Mouse (Mus musculus) kidney, postnatal 25 days (tissue): ENCODE results near the gene A530016L24Rik.
A peak's percentile ranks its signal among the peaks of the same experiment; 100 is the strongest.

Experiments used
- DNase-seq, 2 experiments: peaks; one replicate each; pipeline ENCODE4 v3.0.0; 2021; ENCODE audit warnings: mixed read lengths in 2 of 2

The A530016L24Rik gene

GRCm38 (mm10) chr12:112489134-112489533 lies at the start of gene A530016L24Rik:
Gene A530016L24Rik (plus strand): TSS chr12:112489448.
- DNase-seq, result no peak

- DNase-seq, result no peak
Measured at GRCm38 (mm10) chr12:112439993-112440392, 49.3 kb upstream of the A530016L24Rik start.

GRCm38 (mm10) chr12:112449144-112449827 lies 40.0 kb upstream of the A530016L24Rik start:
- no peak for DNase-seq

GRCm38 (mm10) chr12:112449828-112450180 lies 39.4 kb upstream of the A530016L24Rik start:
- peak in 1 of 2 experiments; percentile 10 for DNase-seq

GRCm38 (mm10) chr12:112450883-112451282 lies 38.4 kb upstream of the A530016L24Rik start:
- DNase-seq, result peak; percentile 46 to 66

DNA sequence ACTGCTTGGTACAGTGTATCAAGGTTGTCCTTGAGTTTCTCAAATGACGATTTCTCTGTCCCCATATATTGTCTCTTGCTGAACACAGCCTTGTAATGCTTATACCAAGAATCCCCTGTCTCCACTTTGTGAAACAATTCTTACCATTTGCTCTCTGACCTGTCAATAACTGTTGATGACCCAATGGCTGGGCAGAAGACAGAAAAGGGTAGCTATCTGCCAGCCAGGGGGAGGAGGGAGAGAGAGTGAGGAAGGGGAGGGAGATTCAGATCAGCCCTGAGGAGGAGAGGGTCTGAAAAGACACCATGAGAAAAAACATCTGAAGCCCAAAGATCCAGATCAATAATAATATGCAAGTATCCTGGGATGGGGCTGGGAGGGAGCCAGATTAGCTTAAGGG lies 37.9 kb upstream of the A530016L24Rik start:
- no peak for DNase-seq

DNA sequence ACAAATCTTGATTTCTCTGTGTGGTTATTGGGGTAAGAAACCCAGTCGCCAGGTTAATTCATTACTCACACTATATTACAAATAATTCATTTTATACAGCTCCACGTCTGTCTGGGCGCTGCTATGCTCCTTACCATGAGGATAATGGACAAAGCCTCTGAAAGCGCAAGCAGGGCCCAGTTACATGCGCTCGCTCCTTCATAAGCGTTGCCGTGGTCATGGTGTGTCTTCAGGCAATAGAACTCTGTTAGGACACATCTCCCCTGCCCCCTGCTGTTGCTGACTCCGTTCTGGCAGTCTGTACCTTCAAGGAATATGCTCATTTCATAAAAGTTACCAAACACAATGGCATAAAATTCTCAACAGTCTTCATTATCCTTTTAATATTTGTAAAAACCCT lies 37.4 kb upstream of the A530016L24Rik start:
- DNase-seq, result no peak

DNA sequence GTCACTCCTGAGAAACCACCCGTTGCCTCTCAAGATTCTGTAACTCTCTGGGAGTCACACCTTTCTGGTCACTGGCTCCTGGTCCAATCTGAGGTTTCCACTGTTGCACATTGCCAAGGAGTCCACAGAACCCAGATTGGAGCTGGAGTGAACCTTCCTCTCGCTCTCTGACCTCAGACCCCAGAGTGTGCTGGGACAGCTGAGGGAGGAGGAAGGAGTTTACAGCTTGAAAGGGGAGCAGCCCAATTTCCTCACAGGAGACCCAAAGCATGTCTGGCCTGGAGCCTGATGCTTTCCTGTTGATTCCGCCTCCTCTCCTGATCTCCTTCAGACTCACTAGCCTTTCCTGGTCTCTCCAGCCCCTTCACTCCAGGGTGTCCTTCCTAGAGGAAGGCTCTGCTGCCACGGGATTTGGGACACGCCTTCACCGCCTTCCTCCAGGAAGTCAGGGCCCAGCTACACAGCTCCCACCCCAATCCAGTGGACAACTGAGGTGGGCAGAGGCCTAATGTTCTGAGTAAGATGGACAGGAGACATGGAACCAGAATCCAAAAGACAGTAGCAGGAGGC lies 33.0 kb upstream of the A530016L24Rik start:
- peak; percentile 25 to 64 for DNase-seq

DNA sequence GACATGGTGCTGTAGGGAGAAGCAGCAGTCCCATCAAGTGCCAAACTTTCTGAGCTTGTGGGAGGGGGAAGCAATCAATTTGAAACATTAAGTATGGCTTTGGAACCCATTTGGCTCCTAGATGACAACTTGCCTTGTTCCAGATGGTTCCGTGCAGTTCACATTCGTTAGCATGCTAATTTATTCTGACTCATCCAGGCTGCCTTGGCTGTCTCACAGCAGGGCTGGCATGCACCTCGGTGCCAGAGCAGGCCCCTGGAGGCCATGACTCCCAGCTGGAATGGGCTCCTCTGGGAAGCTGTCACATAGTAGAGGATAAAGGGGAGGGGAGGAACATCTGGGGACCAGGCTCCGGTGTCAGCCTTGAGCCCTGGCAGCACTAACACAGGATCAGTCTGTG lies 31.4 kb upstream of the A530016L24Rik start:
- peak in 1 of 2 experiments; percentile 14 for DNase-seq

DNA sequence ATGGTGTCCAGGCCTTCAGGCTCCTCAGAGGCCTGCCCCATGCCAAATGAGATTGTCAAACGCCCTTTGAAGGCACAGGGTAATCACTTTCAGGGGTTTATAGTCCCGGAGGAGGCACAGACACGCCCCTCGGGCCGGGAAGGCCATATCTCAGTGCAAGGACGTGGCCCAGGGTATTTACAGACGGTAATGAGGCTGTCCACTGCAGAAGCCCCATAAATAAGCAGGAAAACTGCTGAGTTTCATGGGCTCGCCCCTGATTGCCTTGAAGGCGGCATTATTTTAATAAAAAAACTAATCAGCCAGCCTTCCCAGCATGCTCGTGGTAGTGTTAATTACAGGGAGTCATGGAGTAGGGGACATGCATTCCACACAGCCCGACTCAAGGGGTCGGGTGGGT lies 26.8 kb upstream of the A530016L24Rik start:
- DNase-seq, result no peak

- no peak for DNase-seq
Measured at GRCm38 (mm10) chr12:112463209-112463608, 26.0 kb upstream of the A530016L24Rik start.

- DNase-seq, result no peak
Measured at GRCm38 (mm10) chr12:112463750-112464444, 25.4 kb upstream of the A530016L24Rik start.

DNA sequence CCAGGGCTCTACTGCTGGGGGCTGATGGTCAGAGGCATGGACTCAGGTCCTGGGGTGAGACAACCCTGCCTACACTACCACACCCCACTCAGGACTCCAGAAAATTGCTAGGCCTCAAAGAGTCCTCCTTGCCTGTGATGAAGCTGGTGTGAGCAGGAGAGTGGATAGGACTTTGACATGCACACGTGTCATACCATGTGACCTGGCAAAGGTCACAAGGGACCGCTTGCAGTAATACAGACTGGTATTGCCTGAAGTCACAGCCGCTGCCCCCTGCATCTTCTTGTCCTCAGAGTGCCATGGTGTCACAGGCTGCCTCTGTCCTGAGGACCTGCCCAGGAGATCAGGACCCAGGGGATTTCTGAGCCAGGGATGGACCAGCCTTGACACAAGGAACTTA lies 24.7 kb upstream of the A530016L24Rik start:
- DNase-seq, result peak in 1 of 2 experiments; percentile 57

- DNase-seq, result no peak
Measured at GRCm38 (mm10) chr12:112465928-112466327, 23.3 kb upstream of the A530016L24Rik start.

GRCm38 (mm10) chr12:112467387-112467786 lies 21.9 kb upstream of the A530016L24Rik start:
- DNase-seq, result no peak

DNA sequence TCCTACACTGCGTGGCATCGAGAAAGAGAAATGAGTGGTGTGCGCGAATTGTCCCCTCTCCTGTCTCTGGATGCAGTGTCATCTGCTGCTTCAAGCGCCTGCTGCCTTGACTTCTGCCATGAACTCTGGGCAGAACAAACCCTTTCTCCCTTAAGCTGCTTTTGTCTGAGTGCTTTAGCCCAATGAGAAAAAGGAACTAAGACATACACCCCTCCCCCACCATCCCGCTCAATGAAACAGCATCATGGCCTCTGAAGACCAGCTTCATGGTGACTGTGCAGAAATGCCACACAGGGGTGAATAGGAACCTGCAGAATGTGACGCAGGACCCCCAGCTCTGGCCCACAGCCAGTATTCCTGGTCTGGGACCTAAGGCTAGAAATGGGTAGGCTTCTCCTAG lies 19.9 kb upstream of the A530016L24Rik start:
- no peak for DNase-seq

DNA sequence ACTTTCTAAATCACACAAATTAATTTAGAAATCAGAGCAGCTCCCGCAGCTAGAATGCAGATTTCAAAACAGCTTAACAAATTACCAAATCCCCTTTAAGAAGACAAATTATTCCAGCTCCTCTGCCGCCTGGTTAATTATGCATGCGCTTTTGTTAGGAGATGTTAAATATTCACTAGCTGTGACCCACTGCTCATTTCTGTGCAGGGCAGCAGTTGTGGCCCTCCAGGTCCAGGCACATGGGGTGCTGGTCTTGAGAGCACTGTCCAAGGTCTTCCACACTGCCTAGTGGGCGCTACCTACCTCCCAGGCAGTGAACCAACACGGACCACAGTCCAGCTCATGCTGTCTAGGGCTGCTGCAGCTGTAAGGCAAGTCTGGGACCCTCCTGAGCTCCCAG lies 19.0 kb upstream of the A530016L24Rik start:
- DNase-seq, result peak; percentile 35 to 79

GRCm38 (mm10) chr12:112473777-112474176 lies 15.5 kb upstream of the A530016L24Rik start:
- DNase-seq, result peak; percentile 87 to 94

GRCm38 (mm10) chr12:112489535-112489934 lies 287 bp downstream of the A530016L24Rik start:
- DNase-seq, result no peak

- peak; percentile 78 to 89 for DNase-seq
Measured at GRCm38 (mm10) chr12:112490444-112490939, 1.2 kb downstream of the A530016L24Rik start.

GRCm38 (mm10) chr12:112496136-112496535 lies 6.9 kb downstream of the A530016L24Rik start:
- no peak for DNase-seq

DNA sequence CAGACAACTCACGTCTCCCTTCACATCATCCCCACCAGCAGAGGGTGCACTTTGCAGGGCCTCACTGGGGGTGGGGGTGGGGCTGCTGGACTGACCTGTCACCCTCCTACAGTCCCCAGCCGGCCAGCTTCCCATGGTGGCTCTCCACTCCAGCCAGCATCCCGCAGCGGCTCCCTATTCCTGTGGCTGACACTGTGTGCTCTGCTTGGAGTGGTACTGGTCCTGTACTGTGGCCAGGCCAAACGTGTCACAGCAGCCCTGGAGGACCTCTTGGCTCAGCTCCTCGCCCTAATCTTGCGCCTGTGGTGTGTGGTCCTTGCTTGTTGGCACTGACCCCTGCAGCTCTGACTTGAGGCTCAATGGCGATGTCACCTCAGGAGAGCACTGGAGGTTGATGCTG lies 8.5 kb downstream of the A530016L24Rik start:
- no peak for DNase-seq

- DNase-seq, result peak; percentile 54 to 57
Measured at GRCm38 (mm10) chr12:112498683-112499082, 9.4 kb downstream of the A530016L24Rik start.
